Mouse (Mus musculus) stomach, embryonic 16.5 days (tissue): ENCODE data around the gene Slc25a18. TPM values are rescaled to one million over a fixed set of nuclear protein-coding genes. Genes with fewer than 3 reads are reported as not detected.

ENCODE experiments used
- ATAC-seq: fragments of 200-750 bp; cut with Nextera tagmentation; 2 replicates; pipeline ENCODE4 v1.8.0; 2017; ENCODE audit warnings: moderate number of reproducible peaks, moderate TSS enrichment; ENCODE audit not compliant: insufficient read depth, low FRiP score
- H3K27ac ChIP-seq: fragments of 300-500 bp; sonication (generic); 2 replicates; pipeline ENCODE4 v1.5.1; 2014; ENCODE audit warnings: low read length
- H3K27me3 ChIP-seq: fragments of 300-500 bp; sonication (generic); 2 replicates; pipeline ENCODE4 v1.6.1; 2014; ENCODE audit warnings: low read length, control low read depth, mixed read lengths; ENCODE audit not compliant: control insufficient read depth, insufficient read depth
- H3K36me3 ChIP-seq: fragments of 300-500 bp; sonication (generic); 2 replicates; pipeline ENCODE4 v1.6.1; 2014; ENCODE audit warnings: low read length; ENCODE audit not compliant: control insufficient read depth, insufficient read depth
- H3K4me1 ChIP-seq: fragments of 300-500 bp; sonication (generic); 2 replicates; pipeline ENCODE4 v1.6.1; 2014; ENCODE audit warnings: low read length, control low read depth, mixed read lengths; ENCODE audit not compliant: control insufficient read depth, insufficient read depth
- H3K4me2 ChIP-seq: fragments of 300-500 bp; sonication (generic); 2 replicates; pipeline ENCODE4 v1.6.1; 2014; ENCODE audit warnings: low read depth, low read length, mixed read lengths
- H3K4me3 ChIP-seq: fragments of 300-500 bp; sonication (generic); replicated peaks from 2 replicates; pipeline ENCODE4 v1.5.1; 2014; ENCODE audit warnings: mild to moderate bottlenecking, low read length
- H3K9ac ChIP-seq: fragments of 300-500 bp; sonication (generic); 2 replicates; pipeline ENCODE4 v1.6.1; 2014; ENCODE audit warnings: low read length
- H3K9me3 ChIP-seq: fragments of 300-500 bp; sonication (generic); replicated peaks from 2 replicates; pipeline ENCODE4 v1.6.1; 2016; ENCODE audit warnings: low read length, control low read depth; ENCODE audit not compliant: control insufficient read depth
- WGBS: fragments of 180-500 bp; shearing (Covaris S2); extraction: QIAGEN DNeasy Blood & Tissue Kit; methylation state at CpG from one replicate; pipeline ENCODE4 v1.1.7; 2014; 5-methylcytosine and 5-hydroxymethylcytosine counted together
- polyA plus RNA-seq: library from polyadenylated mRNA; unstranded; fragments of >200 nt; fragmentation: Nextera tagmentation; extraction: Ambion mirVana; gene quantifications from 2 replicates; pipeline ENCODE4 v1.2.1, GENCODE M21; 2015

The Slc25a18 gene
- polyA plus RNA-seq, 1 experiment from 2014 or later, result 0.09 TPM

DNA sequence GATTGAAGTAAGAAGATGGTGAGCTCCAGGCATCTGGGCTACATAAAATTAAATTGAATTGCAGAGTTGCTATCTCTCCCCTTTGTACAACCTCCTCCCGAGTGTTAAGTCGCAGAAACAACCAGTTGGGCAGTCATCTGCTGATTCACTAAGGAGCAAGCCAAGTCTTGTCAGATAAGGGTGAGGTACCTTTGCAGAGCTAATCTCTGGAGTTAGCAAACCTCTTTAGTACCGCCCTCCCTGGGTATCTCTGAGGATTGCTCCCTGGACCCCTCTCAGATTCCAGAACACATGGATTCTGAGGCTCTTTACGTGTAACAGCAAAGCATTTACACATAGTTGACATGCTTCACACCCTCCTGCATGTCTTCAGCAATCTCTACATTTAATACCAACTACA lies 58.7 kb downstream of the Slc25a18 start:
- no peak for ATAC-seq
- Histone ChIP-seq H3K9ac (no peak overlapping the region), H3K4me3 (no peak overlapping the region), H3K9me3 (no peaks in the 10 kb centered on the region), H3K36me3 (no peaks in the 10 kb centered on the region), H3K27me3 (no peaks in the 10 kb centered on the region), H3K4me1 (peaks cover 10% of the 10 kb centered on the region), H3K27ac (peak overlapping the region; percentile 55), H3K4me2 (no peak overlapping the region)
- 56% methylated on average over 4 of the region's 4 CpGs for WGBS

DNA sequence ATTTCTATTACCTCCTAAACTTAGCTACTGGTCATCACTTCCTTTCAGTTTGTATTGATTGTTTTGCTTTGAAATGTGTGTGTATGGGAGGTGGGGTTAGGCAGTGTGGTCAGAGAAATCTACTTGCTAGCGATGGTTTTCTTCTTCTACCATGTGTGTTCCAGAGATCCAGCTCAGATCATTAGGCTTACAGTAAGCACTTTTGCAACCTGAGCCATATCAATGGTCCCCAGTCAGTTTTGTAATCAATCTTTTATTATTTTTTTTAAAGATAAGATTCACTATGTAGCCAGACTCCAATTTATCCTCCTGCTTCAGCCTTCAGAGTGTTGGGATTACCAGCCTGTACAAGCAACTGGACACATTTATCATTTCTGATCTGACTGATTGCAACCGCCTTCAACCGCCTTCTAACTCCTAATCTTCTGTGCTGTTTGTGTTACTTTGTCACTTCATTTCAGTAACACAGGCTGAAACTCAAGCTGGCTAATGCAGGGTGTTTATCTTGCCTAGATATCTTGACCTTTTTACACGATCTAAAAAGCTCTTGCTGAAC lies 61.5 kb downstream of the Slc25a18 start:
- Histone ChIP-seq H3K36me3 (no peaks in the 10 kb centered on the region), H3K4me1 (peaks cover 11% of the 10 kb centered on the region), H3K4me2 (no peak overlapping the region; the same call in 1 of the 2 replicates), H3K4me3 (no peak overlapping the region), H3K9me3 (no peaks in the 10 kb centered on the region), H3K9ac (no peak overlapping the region), H3K27me3 (no peaks in the 10 kb centered on the region), H3K27ac (no peak overlapping the region)
- 59% methylated on average over 4 of the region's 4 CpGs for WGBS
- ATAC-seq, result no peak

DNA sequence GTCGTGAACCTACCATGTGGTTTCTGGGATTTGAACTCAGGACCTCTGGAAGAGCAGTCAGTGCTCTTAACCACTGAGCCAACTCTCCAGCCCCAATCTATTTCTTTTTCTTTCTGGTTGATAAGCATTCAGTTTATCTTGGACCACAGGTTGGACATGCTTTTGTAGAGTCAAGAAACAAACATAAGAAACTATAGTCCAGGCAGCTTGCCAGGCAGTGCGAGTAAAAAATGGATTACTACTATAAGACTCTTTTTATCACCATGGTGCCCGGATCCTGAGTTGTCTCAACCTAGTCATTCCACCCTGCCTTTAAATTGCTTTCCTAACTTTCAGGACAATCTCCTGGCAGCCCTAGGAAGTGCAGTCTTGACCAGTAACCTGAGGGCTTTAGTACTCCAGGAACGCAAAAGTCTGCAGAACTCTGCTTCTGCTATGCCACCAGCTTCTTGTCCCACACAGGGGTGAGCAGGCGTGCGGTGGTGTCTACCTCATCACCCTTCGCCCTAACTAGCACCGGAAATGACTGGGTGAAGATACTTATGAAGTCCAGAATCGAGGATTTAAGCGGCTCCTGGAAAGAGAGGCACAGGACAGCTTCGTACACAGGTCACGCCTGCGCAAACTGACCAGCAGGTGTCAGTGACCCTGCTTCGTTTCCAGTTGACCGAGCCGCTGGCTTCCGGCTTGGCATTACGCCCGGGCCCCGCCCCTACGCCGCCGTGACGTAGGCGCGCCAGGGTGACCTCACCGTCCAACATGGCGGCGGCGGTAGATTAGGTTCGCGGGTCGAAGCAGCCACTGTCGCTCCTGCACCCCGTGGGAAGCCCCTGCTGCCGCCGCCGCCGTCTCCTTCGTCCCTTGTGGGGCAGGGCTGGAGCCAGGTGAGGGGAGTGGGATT lies 62.3 kb downstream of the Slc25a18 start, which contains the start of gene Bcl2l13:
Bcl2l13 (plus strand) TSS at position 739 of the 901 bp plus-strand sequence.
- Histone ChIP-seq H3K27ac (peak within 1 kb of the TSS; percentile 97), H3K9ac (peak within 1 kb of the TSS; percentile 99), H3K9me3 (no peaks in the 10 kb centered on the region), H3K4me2 (peak within 1 kb of the TSS; percentile 77), H3K4me3 (peak within 1 kb of the TSS; percentile 95), H3K36me3 (no peaks in the 10 kb centered on the region), H3K27me3 (no peaks in the 10 kb centered on the region), H3K4me1 (peaks cover 11% of the 10 kb centered on the region)
- peak; percentile 94 for ATAC-seq
- WGBS, result 3% methylated on average over 40 of the region's 40 CpGs

DNA sequence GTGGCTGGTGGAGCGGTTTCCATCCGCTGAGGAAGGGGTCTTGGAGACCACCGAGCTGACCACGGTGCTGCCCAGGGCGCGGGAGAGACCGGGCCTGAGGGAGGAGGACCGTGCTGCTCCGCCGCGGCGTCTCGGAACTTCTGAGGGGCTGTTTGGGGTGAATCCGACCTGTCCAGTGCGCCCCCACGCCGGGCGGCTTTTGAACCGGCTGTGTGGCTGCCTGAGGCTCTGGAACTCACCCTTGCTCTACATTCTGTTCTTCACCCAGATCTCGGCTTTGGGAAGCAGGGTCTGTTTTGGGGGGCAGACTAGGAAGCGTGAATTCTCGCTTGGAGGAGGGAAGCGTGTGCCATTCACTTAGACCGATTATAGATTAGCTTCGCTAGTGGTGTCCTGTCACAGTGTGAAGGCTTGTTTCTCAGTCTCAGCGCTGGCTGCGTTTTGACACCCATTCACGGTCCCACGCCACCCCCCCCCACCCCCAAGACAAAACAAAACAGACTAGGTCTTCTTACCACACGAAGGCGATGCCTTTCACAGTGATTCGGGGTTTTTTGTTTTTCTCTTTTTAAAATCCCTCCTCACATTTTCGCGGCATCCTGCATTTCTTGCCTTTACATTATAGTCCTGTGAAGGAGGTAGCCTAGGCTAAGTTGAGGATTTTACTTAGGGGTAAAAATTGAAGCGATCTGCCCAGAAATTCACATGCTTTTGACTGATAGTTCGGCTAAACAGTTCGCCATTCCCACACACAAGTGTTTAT lies 63.2 kb downstream of the Slc25a18 start:
- ATAC-seq, result peak; percentile 63
- Histone ChIP-seq H3K4me1 (peaks cover 7% of the 10 kb centered on the region; the same call in 1 of the 2 replicates), H3K27ac (peak overlapping the region; percentile 97), H3K9ac (peak overlapping the region; percentile 99), H3K9me3 (no peaks in the 10 kb centered on the region), H3K4me2 (peak overlapping the region; percentile 77), H3K36me3 (no peaks in the 10 kb centered on the region), H3K27me3 (no peaks in the 10 kb centered on the region), H3K4me3 (peak overlapping the region; percentile 95)
- WGBS, result 2% methylated on average over 37 of the region's 37 CpGs

DNA sequence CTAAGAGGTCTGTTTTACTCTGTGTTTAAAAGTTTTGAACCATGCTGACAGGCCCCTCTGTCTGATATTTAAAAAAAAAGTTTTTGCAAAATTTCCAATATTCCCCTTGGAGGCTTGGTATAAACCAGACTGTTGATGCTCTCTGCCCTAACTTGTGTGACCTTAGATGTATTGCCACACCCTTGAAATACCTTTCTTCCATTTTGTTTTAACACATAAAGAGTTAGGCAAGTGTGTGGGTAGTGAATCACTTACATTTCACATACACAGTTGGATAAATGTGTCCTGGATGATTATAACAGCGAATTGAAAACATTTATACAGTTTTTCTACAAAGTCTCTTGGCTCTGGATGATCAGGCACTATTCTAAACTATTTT lies 63.8 kb downstream of the Slc25a18 start:
- WGBS, result 20% methylated on average over 1 of the region's 1 CpGs
- Histone ChIP-seq H3K4me2 (peak overlapping the region; percentile 77), H3K9ac (peak overlapping the region; percentile 99), H3K4me3 (peak overlapping the region; percentile 95), H3K27ac (peak overlapping the region; percentile 97), H3K36me3 (no peaks in the 10 kb centered on the region), H3K4me1 (peaks cover 7% of the 10 kb centered on the region; the same call in 1 of the 2 replicates), H3K9me3 (no peaks in the 10 kb centered on the region), H3K27me3 (no peaks in the 10 kb centered on the region)
- ATAC-seq, result no peak

DNA sequence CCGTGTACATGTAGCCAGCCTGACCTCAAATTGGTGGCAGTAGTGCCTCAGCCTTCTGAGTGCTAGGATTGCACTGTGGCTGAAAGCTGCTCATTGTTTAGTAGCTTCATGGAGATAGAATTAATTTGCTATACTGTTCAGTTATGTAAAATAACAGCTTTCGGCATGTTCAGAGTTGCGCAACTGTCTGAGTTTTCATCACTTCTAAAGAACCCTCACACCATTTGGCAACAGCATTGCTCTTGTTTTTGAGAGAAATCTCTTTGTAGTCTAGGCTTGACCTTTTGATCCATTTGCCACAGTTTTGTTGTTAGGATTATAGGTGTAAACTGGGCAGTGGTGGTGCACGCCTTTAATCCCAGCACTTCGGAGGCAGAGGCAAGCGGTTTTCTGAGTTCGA lies 66.9 kb downstream of the Slc25a18 start:
- no peaks in the 10 kb centered on the region for H3K9me3 ChIP-seq
- H3K4me2 ChIP-seq, result no peak overlapping the region
- H3K36me3 ChIP-seq, result no peaks in the 10 kb centered on the region
- no peak overlapping the region for H3K4me3 ChIP-seq
- peaks cover 7% of the 10 kb centered on the region; the same call in 1 of the 2 replicates for H3K4me1 ChIP-seq
- ATAC-seq, result no peak
- 95% methylated on average over 7 of the region's 7 CpGs for WGBS
- no peak overlapping the region for H3K27ac ChIP-seq
- no peaks in the 10 kb centered on the region for H3K27me3 ChIP-seq
- no peak overlapping the region for H3K9ac ChIP-seq

DNA sequence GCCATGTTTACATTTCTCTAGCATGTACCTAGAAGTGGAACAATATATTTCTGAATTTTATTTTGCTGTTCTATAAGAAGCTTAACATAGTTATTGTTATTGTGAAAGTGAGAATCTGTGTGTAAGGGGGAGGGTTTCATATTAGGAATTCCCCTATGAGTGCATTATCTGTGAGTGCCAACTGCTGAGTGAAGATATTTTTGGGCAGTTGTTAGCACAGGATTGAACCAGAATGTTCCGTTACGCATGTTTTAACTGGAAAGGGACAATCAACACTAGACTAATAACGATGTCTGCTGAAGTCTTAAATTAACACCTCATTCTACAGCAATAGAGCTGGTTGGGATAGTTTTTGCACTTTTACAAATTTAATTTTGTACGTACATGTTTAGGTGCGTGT lies 68.4 kb downstream of the Slc25a18 start:
- H3K4me3 ChIP-seq, result no peak overlapping the region
- no peaks in the 10 kb centered on the region for H3K27me3 ChIP-seq
- no peak overlapping the region for H3K4me2 ChIP-seq
- H3K9ac ChIP-seq, result no peak overlapping the region
- H3K9me3 ChIP-seq, result no peaks in the 10 kb centered on the region
- WGBS, result 92% methylated on average over 5 of the region's 5 CpGs
- no peak overlapping the region for H3K27ac ChIP-seq
- H3K4me1 ChIP-seq, result 0 out of 2 replicates have a peak, but pooled peaks cover 2% of the 10 kb centered on the region
- H3K36me3 ChIP-seq, result no peaks in the 10 kb centered on the region
- ATAC-seq, result no peak
